Mouse (Mus musculus): Measurements from ENCODE around the gene Bmyc.
"Not testable (repeated sequence)": the region's sequence is repeated elsewhere in the genome, so short reads cannot be mapped to it uniquely, and the experiment has no call there.

GRCm38 (mm10) chr2:25709791-25710190 is 3.3 kb downstream of the Bmyc start:
- not testable (repeated sequence) for TF ChIP-seq EP300 (IDR thresholded peaks at IDR 0.05; ENCODE audit: insufficient read depth, low read depth, low read length); CTCF (IDR thresholded peaks at IDR 0.05)

All from heart, adult 2 months (tissue).